Mouse (Mus musculus) c-Kit-positive CD71-positive TER-119-negative erythroid progenitor cells, embryonic 14.5 days (primary cell): ENCODE measurements around the gene Slc25a51.
"Not testable (repeated sequence)": the region's sequence is repeated elsewhere in the genome, so short reads cannot be mapped to it uniquely, and the experiment has no call there.

Experiments used
- DNase-seq: peaks from one replicate; pipeline ENCODE4 v3.0.0-alpha.2; 2013; ENCODE audit warnings: low read depth

Slc25a51 gene

DNA sequence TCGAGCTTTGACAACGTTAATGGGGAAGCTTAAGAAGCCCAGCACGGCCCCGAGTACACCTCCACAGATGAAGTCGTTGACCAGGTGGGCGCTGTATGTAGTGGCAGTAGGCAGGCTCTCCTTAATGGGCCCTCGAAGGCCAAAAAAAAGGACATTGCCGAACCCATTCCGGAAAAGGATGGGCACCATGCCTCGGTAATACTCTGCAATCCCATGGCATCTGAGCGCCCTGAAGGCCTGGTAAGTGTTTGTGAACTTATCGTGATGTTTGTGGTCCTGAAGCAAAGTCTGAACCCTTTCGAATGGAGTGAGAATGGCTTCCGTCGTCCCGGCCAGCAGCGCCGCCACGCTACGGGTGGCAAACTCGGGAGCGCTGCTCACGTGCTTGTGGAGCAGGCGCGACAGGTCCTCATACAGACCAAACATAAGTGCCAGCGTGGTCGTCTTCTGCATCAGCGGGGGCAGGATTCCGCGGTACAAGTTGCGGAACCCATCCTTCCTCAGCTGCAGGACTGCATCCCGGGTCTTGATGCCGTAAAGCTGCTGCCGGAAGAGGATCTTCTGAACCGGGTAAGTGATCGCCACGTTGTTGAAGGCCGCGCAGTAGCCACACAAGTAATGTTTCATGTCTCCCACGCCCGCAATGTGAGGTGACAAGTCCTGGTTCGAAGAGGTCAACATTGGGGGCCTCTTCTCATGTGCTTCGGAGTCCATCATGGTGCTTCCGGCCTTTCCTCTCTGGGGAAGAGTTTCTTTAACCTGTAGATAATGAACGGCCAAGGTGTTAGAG is 8.9 kb downstream of the Slc25a51 start:
- DNase-seq: no peak

DNA sequence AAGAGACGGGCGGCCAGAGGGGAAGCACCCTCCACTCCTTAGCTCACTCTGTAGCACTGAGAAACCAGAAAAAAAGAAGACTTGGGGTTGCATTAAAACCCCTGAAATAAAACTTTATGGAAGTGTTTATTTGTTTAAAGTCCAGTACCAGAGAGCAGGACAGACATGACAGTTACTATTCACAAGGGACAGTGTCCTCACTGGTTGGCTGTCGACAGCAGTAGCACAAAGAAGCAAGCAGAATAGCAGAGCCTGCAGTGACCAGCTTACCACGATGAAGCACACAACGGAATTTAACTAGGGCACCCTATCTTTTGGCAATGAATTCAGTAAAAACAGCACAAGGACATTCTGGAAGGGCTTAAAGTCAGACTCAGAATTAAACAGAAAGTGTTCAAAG is 10.3 kb downstream of the Slc25a51 start:
- not testable (repeated sequence) for DNase-seq

DNA sequence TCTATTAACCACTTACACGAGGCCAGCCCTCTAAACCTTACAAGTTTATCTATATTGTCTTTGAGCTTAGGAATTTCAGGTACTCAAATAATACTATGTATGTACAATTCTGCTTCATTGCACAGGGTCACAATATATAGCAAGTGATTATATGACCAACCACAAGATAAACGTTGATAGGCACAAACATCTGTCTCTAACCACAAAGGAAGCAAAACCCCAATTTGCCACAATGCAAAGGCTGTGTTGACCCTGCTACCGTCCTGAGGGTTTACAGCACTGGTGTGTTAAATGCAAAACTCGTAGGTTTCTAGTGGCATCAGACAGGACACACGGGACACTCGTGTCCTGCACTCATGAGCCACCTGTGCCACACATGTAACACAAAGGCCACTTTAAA is 12.4 kb downstream of the Slc25a51 start:
- not testable (repeated sequence) for DNase-seq

DNA sequence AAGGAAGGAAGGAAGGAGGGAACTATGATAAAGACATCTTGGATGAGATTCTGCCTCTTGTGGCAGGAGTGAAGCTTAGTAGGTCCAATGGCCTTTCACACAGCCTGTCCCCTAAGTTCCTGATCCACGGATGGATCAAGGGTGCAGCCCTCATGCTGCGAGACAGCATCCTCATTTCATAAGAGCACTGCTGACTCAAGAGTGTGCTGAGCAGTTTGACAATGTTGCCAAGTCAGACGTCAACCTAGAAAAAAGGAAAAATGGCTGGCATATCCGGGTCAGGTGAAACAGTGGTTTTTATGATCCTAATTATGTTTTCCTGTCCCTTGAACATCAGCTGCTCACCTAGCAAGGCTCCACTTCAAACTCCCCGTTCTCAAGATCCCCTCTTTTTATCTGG is 14.9 kb downstream of the Slc25a51 start:
- DNase-seq: no peak

DNA sequence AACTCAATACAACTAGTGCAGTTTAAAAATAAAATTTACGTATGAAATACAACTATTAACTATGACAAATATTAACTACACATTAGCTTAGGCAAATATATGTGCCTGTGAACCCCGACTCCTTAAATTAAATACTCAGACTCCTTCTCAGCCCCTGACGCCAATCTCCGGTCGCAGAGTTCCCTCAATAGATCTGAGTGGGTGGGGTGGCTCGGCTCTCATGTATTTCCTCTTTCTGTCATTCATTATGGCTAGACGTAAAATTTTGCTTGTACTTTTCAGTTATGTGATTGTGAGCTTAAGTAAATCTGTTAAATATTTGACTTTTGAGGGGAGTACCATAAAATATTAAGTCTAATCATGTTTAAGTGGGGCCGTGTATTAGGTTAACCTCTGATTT is 15.6 kb downstream of the Slc25a51 start:
- DNase-seq: no peak

DNA sequence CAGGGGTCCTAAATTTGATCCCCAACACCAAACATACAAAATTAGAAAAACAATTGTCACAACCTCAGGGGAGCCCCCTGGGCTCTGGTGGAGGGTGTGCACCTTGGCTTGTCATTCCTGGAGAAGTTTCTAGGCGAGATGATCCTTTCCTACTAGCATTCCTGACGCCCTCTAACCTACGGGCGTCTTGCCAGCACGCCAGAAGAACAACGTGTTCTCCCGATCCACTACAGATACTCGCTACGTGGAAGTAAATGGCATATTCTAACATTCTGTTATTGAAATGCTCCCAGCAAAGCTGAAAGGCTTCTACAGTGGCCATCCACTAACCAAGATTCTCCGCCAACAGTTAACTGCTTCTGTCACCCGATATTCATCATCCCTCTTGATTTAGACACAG is 16.0 kb downstream of the Slc25a51 start:
- DNase-seq: no peak

DNA sequence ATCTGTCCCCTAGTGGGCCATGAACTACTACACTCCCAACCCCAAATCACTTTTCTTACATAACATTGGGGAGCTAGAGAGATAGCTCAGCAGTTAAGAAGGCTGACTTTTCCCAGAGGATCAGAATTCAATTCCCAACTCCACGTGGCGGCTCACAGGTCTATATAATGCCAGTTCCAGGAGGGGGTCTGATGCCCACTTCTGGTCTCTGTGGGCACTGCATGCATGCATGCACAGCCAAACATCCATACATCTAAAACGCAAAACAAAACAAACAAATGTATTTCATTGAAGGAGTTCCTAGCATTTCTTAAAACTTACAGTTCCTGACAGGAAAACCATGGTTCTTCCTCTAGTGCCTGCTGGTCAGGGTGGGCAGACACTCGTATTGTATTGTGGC is 16.5 kb downstream of the Slc25a51 start:
- no peak for DNase-seq

DNA sequence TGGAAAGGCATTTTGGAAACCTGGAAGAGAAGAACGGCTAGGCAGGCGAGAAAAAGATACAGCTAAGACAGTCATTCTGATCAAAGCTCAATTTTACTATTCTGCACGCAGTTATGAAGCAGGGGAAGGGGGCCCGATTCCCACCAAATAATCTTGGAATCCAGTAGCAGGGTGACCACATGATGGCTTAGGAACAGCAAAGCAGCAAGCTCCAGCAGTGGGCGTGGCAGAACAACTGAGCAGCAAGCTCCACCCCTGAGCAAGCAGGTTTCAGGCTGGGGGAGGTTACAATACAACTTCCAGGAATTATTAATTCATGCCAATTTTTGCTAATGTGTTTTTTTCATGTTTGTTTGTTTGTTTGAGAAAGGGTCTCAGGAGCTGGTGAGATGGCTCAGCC is 21.3 kb downstream of the Slc25a51 start:
- not testable (repeated sequence) for DNase-seq

DNA sequence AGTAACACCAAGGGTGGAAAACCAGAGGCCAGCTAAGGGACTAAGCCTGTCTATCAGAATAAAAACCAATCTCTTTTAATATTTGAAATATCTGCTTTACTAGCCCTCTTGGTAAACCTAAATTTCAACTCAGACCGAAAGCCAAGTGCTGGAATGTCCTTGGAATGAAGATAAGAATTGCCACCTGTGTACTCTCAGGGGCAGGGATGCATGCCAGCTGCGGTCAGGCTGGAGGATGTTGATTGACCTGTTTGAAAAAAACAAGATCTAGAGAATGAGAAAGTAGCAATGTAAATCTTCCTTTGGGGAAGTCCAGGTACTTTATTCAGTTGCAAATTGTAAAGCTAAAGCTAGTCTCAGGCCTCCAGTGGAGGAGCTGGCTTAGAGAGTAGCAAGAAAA is 26.4 kb downstream of the Slc25a51 start:
- DNase-seq: not testable (repeated sequence)

DNA sequence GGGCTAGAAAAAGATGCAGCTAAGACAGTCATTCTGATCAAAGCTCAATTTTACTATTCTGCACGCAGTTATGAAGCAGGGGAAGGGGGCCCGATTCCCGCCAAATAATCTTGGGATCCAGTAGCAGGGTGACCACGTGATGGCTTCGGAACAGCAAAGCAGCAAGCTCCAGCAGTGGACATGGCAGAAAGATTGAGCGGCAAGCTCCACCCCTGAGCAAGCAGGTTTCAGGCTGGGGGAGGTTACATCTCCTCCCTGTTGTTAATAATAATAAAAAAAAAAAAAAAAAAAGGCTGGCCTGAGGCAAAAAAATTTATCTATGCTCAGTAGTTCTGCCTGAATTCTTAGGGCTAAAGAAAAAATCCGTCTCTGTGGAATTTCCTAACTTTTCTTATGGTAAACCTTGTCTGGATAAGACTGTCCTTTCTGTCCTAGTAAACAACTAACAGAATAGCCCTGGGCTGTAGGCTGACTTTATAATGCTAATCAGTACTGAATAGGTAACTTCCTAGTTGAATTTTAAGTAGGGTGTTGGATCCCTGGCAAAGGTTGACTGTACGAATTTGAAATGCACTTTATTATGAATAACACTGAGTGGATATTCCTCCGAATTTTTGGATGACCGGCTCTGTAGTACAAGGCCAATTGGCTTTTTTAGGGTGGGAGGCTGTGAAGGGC is 27.5 kb downstream of the Slc25a51 start:
- not testable (repeated sequence) for DNase-seq

DNA sequence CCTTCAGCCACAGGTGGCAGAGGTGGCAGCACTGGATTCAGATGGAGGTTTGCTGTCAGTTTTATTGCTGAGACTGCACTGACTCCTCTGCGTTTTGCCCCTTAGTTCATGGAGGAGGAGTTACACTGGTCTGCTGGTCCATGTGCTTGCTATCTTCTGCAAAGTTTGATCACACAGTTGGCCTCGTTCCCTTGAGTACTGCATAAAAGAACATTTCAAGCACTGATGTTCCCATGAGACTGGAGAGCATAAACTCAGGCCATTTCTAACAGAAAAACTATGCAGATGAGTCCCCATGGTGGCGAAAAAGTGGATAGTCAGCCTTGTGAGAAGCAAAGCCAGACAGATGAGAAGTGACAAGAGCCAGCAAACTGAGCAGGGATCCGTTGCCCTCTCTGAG is 32.0 kb downstream of the Slc25a51 start:
- DNase-seq: no peak

DNA sequence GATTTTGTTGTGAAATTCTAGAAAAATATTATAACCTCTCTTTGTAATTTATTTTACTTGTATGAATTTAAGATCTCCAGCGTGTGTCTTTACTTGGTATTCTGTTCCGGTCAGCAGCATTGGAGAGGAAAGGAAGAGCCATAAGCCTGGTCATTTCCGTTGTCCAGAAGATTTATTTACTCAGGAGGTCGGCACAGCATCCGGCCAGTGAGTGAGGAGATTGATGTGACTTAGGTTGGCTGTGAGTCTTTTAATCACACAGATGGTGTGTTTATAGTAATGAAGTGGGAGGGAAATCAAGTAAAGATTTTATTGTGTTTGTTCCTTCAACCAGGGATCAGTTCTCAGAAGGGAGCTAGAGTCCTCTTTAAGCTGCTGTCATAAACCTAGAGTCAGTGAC is 33.7 kb downstream of the Slc25a51 start:
- no peak for DNase-seq

DNA sequence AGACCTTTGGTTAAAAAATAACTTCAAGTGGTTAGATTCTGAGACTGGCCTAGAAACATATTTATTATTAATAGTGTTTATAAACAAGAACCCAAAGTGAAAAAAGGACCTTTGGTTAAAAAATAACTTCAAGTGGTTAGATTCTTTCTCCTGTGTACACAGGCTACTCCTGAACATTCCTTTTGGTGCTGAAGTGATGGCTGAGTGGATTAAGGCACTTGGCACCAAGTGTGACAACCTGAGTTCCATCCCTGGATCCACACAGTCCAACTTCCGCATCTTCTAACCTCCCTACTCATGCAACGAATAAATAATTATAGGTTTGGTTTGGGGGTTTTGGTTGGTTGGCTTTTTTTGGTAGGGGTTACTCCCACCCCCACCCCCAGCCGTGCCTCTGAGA is 37.3 kb downstream of the Slc25a51 start:
- DNase-seq: no peak

DNA sequence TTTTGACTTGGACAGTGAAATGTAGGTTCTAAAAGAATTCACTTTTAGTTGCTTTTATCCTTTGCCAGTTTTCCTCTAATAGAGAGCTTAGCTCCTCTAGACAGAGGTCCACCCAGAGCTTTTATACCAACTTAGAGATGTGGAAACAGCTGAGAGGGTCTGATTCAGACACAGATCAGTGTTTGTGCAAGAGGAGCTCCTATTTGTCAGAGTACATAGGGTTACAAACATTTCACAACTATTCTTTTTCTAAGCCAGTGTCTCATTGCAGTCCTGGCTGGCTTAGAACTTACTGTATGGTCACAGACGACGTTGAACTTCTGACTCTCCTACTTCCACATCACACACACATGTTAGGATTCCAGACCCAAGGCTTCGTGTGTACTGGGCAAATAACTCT is 51.9 kb downstream of the Slc25a51 start:
- no peak for DNase-seq
